Mouse (Mus musculus): Measurements from ENCODE around the gene Fxyd7.

Fxyd7 gene

GRCm38 (mm10) chr7:31051321-31052021 lies at the start of gene Fxyd7:
Gene Fxyd7 (minus strand): TSS chr7:31051467.
- DNase-seq (ENCODE audit: low spot score in 2 of 2) = no peak

GRCm38 (mm10) chr7:31100786-31101185 lies 49.5 kb upstream of the Fxyd7 start:
- DNase-seq (ENCODE audit: low spot score in 2 of 2) = no peak

GRCm38 (mm10) chr7:31099612-31099982 lies 48.3 kb upstream of the Fxyd7 start:
- no peak for DNase-seq (ENCODE audit: low spot score in 2 of 2)

- no peak for DNase-seq (ENCODE audit: low spot score in 2 of 2)
Observed at GRCm38 (mm10) chr7:31098697-31099611, 47.7 kb upstream of the Fxyd7 start.

- peak; percentile 77 to 86 for DNase-seq (ENCODE audit: low spot score in 2 of 2)
Observed at GRCm38 (mm10) chr7:31097583-31098248, 46.4 kb upstream of the Fxyd7 start.

GRCm38 (mm10) chr7:31096892-31097564 lies 45.8 kb upstream of the Fxyd7 start:
- DNase-seq (ENCODE audit: low spot score in 2 of 2) = no peak

DNA sequence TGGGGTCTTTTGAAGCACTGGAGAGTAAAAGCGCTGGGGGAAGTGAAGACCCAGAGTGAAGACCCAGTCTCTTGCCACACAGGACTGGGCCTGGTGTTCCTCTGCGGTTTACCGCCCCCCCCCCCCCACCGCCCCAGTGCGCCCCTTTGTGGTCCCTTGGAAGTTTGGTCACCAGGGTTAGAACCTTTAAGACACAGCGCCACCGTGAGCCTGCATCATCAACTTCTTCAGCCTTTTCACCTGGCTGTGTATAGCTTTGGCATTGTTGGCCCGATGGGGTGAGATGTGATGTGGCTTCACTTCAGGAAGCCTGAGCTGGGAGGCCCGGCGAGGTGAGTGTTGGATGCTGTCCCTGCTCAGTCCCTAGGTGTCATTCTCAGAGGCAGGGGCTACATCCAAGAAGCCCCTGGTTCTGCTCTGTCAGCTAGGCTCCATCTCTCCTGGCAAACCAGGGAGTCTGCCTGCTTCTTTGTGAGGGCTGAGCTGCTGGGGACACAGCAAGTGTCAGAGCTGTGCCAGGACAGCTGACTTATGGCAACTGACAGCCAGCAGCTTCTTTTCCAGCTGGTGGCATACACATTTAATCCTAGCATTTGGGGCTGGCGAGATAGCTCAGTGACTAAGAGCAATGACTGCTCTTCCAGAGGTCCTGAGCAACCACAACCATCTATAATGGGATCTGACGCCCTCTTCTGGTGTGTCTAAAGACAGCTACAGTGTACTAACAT lies 43.7 kb upstream of the Fxyd7 start:
- no peak for DNase-seq (ENCODE audit: low spot score in 2 of 2)

- no peak for DNase-seq (ENCODE audit: low spot score in 2 of 2)
Observed at GRCm38 (mm10) chr7:31089721-31090120, 38.5 kb upstream of the Fxyd7 start.

DNA sequence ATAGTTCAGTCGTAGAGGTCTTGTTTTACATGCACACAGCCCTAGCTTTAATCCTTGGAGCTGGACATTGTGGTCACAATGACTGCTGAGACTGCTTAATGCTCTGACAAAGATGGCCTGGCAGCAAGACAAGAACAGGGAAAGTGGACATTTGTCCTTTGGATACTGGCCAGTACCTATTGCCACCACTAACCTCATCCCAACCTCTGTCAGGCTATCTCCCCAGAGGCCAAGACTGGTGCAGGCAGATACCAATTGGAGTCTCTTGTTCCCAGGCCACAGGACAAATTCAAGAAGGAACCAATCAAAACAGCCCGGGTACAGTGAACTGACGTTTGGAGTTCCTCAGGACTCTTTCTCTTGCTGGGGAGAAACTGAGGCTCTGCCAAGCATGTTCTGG lies 36.9 kb upstream of the Fxyd7 start:
- no peak for DNase-seq (ENCODE audit: low spot score in 2 of 2)

- no peak for DNase-seq (ENCODE audit: low spot score in 2 of 2)
Observed at GRCm38 (mm10) chr7:31087262-31087661, 36.0 kb upstream of the Fxyd7 start.

DNA sequence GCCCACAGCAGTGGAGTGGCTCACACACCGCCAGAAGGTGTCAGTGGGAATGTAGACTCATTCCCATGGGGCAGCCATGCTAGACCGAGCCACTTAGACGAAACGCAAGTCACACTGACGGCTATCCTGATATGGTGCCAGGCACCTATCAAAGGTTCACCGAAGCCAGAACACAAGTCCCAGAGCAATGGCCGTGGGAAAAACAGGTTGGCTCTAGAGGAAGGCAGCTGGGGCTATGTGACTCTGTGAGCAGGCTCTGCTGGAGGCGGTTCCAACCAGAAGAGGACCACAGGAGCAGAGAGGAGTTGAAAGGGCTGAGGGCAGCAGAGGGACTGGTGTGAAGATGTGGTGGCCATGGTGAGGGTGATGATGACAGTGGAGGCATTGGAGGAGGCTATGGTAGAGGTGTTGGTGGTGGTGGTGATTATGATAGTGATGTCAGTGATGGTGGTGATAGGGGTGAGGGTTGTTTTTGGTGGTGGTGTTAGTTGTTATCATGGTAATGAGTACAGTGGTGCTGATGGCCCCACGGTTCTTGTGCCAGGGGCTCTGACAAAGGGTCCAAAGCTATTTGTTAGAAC lies 35.0 kb upstream of the Fxyd7 start:
- no peak for DNase-seq (ENCODE audit: low spot score in 2 of 2)

GRCm38 (mm10) chr7:31085171-31085570 lies 33.9 kb upstream of the Fxyd7 start:
- peak in 1 of 2 experiments; percentile 68 for DNase-seq (ENCODE audit: low spot score in 2 of 2)

DNA sequence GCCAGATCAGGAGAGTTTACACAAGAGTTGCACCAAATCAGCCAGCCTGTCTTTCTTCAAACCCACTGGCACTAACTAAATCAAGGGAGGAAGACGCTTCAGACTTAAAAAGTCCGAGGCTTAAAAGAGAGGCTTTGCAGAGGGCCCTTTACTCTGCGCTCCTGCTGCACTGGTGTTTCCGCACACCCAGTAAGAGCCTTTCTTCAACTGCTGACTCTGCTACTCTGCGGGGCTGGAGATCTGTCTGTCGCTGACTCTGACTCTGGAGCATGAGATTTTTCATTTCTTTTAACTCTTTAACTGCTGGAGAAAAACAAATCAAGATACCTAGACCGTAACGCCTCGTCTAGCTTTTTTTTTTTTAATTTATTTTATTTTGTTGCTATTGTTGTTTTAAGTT lies 32.9 kb upstream of the Fxyd7 start:
- DNase-seq (ENCODE audit: low spot score in 2 of 2) = no peak

DNA sequence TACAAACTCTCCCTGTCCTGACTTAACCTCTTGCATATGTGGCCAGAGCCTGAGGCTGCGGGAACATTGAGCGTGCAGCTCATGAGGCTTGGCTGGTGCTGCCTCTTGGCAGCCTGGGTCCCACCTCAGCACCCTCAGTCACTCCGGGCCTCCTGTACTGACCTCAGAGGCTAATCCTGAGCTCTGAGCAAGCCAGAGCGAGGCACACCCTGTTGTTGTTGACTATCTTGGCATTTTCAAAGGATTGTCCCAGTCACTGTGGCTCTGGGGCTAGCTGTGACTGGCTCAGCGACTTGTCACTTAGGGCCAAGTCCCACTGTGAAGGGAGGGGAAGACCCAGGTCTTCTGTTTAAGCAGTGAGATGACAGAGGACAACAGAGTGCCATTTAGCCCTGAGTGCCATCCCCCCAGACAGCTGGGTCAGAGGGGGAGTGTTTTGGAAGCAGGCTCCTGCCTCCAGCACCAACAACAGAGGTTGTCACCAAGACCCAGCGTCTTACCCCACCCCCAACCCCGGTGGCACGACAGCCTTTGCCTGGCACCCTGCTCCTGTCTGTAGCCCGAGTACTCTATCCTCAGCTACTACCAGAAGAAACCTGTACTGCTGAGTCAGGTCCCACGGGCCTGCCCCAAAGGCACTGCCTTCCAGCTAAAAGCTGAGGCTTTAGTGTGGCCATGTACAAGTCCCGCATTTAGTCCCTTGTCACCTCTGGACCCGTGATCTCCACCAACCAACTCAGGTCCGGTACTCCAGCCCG lies 31.7 kb upstream of the Fxyd7 start:
- peak in 1 of 2 experiments; percentile 57 for DNase-seq (ENCODE audit: low spot score in 2 of 2)

DNA sequence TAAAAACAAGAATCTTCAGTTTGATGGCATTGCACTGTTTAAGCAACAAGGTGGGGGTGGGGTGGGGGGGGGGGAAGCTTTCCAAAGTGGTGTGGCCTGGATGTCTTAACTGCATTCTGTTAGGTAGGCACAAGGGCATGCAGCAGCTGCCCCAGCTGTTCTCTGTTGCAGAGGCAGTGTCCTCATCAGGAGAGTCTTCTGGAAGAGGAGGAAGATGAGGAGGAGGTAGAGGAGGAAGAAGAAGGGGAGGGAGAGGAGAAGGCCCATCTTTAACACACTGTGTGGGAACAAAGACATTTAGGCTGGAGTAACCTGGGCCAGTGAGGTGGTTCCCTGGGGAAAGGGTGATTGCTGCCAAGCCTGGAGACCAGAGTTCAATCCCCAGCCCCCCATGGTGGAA lies 30.8 kb upstream of the Fxyd7 start:
- no peak for DNase-seq (ENCODE audit: low spot score in 2 of 2)

DNA sequence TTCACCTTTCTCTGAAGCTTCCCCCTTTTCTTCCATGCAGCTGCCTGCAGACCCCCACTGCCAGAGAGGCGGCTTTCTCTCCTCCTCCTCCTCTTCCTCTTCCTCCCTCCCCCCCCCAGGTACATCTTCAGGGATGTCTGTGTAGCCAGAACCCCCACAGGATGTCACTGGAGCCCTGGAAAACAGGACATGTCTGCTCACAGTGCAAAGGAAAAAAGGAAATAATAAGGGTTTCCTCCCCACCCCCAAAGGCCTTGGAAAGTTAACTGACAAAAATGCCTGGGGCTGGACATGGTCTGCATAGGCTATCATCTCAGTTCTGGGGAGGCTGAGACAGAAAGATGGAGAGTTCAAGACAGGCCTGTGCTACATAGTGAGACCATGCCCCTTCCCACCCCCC lies 29.8 kb upstream of the Fxyd7 start:
- no peak for DNase-seq (ENCODE audit: low spot score in 2 of 2)

- no peak for DNase-seq (ENCODE audit: low spot score in 2 of 2)
Observed at GRCm38 (mm10) chr7:31080611-31081010, 29.3 kb upstream of the Fxyd7 start.

DNA sequence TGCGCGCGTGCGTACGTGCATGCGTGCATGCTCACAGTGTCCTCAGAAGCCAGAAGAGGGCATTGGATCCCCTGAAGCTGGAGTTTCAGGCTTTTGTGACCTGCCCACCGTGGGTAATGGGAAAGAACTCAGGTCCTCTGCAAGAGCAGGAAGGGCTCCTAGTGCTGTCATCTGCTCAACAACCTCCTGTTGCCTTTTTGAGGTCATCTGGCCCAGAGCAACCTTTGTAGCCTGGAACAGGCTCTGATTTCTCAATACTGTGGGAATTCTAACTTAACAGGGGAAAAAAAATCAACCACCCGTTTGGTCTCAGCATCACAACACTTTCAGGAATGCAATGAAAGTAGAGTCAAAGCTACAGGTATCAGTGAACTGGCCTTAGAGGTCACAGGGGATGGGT lies 28.4 kb upstream of the Fxyd7 start:
- DNase-seq (ENCODE audit: low spot score in 2 of 2) = no peak

- DNase-seq (ENCODE audit: low spot score in 2 of 2) = no peak
Observed at GRCm38 (mm10) chr7:31077885-31078445, 26.7 kb upstream of the Fxyd7 start.

GRCm38 (mm10) chr7:31077470-31077869 lies 26.2 kb upstream of the Fxyd7 start:
- DNase-seq (ENCODE audit: low spot score in 2 of 2) = no peak

Data from urinary bladder, adult 18-20 months (tissue).